Mouse (Mus musculus) v-Abl transformed pro-B cells (cell line): ENCODE data around the gene Mycbpap.

Experiments
- in situ Hi-C, 2 experiments: fragments of 400-800 bp; cut with MboI; formaldehyde crosslinking; loops; one replicate each; pipeline ENCODE4 v1.15.1; 2025; ENCODE audit not compliant: unreplicated experiment in 2 of 2

Mycbpap gene

GRCm38 (mm10) chr11:94538733-94539292 is 17.3 kb upstream of the Mycbpap start:
- in situ Hi-C loops, result no loop called here

GRCm38 (mm10) chr11:94533171-94533570 is 11.6 kb upstream of the Mycbpap start:
- in situ Hi-C loops, result no loop called here

GRCm38 (mm10) chr11:94528879-94529278 is 7.3 kb upstream of the Mycbpap start:
- in situ Hi-C loops, result no loop called here

GRCm38 (mm10) chr11:94526171-94526879 is 4.8 kb upstream of the Mycbpap start:
- in situ Hi-C loops, result no loop called here

- in situ Hi-C loops, result no loop called here
Observed at GRCm38 (mm10) chr11:94513452-94513851, 8.1 kb downstream of the Mycbpap start.

GRCm38 (mm10) chr11:94508976-94509375 is 12.6 kb downstream of the Mycbpap start:
- in situ Hi-C loops, result no loop called here

GRCm38 (mm10) chr11:94501482-94501881 is 20.1 kb downstream of the Mycbpap start:
- in situ Hi-C loops, result no loop called here

GRCm38 (mm10) chr11:94500362-94500761 is 21.2 kb downstream of the Mycbpap start:
- in situ Hi-C loops, result no loop called here

GRCm38 (mm10) chr11:94499661-94500152 is 21.8 kb downstream of the Mycbpap start, which contains the start of gene Epn3:
Epn3 (minus strand) TSS chr11:94499974.
- in situ Hi-C loops, result no loop called here

- in situ Hi-C loops, result no loop called here
Observed at GRCm38 (mm10) chr11:94499035-94499434, 22.5 kb downstream of the Mycbpap start.

- in situ Hi-C loops, result no loop called here
Observed at GRCm38 (mm10) chr11:94498093-94498996, 23.2 kb downstream of the Mycbpap start.

GRCm38 (mm10) chr11:94495415-94495814 is 26.1 kb downstream of the Mycbpap start:
- in situ Hi-C loops, result no loop called here

GRCm38 (mm10) chr11:94491749-94492099 is 29.8 kb downstream of the Mycbpap start:
- in situ Hi-C loops, result loop anchor here in 1 of 2 experiments (5.0 kb wide), 1 partner anchor 254 kb away; no protein-coding TSS in a partner anchor

- in situ Hi-C loops, result loop anchor here in 1 of 2 experiments (5.0 kb wide), 1 partner anchor 254 kb away; no protein-coding TSS in a partner anchor
Observed at GRCm38 (mm10) chr11:94491035-94491748, 30.4 kb downstream of the Mycbpap start.

- in situ Hi-C loops, result loop anchor here (5.0 to 10.0 kb wide), 3 partner anchors 155 to 357 kb away; no protein-coding TSS in a partner anchor
Observed at GRCm38 (mm10) chr11:94489745-94490144, 31.8 kb downstream of the Mycbpap start.

- in situ Hi-C loops, result loop anchor here in 1 of 2 experiments (5.0 to 10.0 kb wide), 2 partner anchors 154 to 357 kb away; no protein-coding TSS in a partner anchor
Observed at GRCm38 (mm10) chr11:94488767-94489533, 32.6 kb downstream of the Mycbpap start.

- in situ Hi-C loops, result loop anchor here in 1 of 2 experiments (5.0 to 10.0 kb wide), 2 partner anchors 151 to 354 kb away; no protein-coding TSS in a partner anchor
Observed at GRCm38 (mm10) chr11:94486001-94486400, 35.5 kb downstream of the Mycbpap start, which contains the start of gene Spata20. Spata20 (minus strand) TSS chr11:94486179.

- in situ Hi-C loops, result loop anchor here in 1 of 2 experiments (5.0 to 10.0 kb wide), 2 partner anchors 150 to 353 kb away; no protein-coding TSS in a partner anchor
Observed at GRCm38 (mm10) chr11:94485223-94485622, 36.3 kb downstream of the Mycbpap start.

GRCm38 (mm10) chr11:94484636-94485035 is 36.9 kb downstream of the Mycbpap start:
- in situ Hi-C loops, result loop anchor here (5.0 to 10.0 kb wide), 4 partner anchors 147 to 352 kb away; no protein-coding TSS in a partner anchor
